Mouse (Mus musculus) WW6 (cell line): ENCODE measurements around the gene Ddx1.

Experiments
- DNase-seq: peaks from one replicate; pipeline ENCODE4 v3.0.0-alpha.2; 2013; ENCODE audit warnings: low read depth, low spot score

Ddx1 gene

GRCm38 (mm10) chr12:13248691-13249572 lies at the start of gene Ddx1:
Ddx1 (minus strand) TSS chr12:13249213.
- peak; percentile 43 for DNase-seq

GRCm38 (mm10) chr12:13293421-13293881 lies 44.4 kb upstream of the Ddx1 start:
- DNase-seq, result no peak

- no peak for DNase-seq
Observed at GRCm38 (mm10) chr12:13291453-13291852, 42.4 kb upstream of the Ddx1 start.

- DNase-seq, result no peak
Observed at GRCm38 (mm10) chr12:13269570-13270390, 20.8 kb upstream of the Ddx1 start.

- DNase-seq, result peak; percentile 50
Observed at GRCm38 (mm10) chr12:13268826-13269449, 19.9 kb upstream of the Ddx1 start, which contains the start of gene Nbas. Nbas (plus strand) TSS chr12:13269133.

GRCm38 (mm10) chr12:13268412-13268811 lies 19.4 kb upstream of the Ddx1 start:
- no peak for DNase-seq

- DNase-seq, result no peak
Observed at GRCm38 (mm10) chr12:13255701-13256100, 6.7 kb upstream of the Ddx1 start.

GRCm38 (mm10) chr12:13255068-13255467 lies 6.1 kb upstream of the Ddx1 start:
- DNase-seq, result no peak

- DNase-seq, result no peak
Observed at GRCm38 (mm10) chr12:13249573-13249919, 533 bp upstream of the Ddx1 start.

- no peak for DNase-seq
Observed at GRCm38 (mm10) chr12:13242453-13242852, 6.6 kb downstream of the Ddx1 start.

GRCm38 (mm10) chr12:13218101-13218514 lies 30.9 kb downstream of the Ddx1 start:
- no peak for DNase-seq

GRCm38 (mm10) chr12:13217568-13217967 lies 31.4 kb downstream of the Ddx1 start:
- no peak for DNase-seq

GRCm38 (mm10) chr12:13216501-13217103 lies 32.4 kb downstream of the Ddx1 start:
- DNase-seq, result no peak

GRCm38 (mm10) chr12:13214345-13215278 lies 34.4 kb downstream of the Ddx1 start:
- DNase-seq, result peak; percentile 56

- no peak for DNase-seq
Observed at GRCm38 (mm10) chr12:13211746-13212482, 37.1 kb downstream of the Ddx1 start.

GRCm38 (mm10) chr12:13209692-13210377 lies 39.2 kb downstream of the Ddx1 start:
- DNase-seq, result no peak

- no peak for DNase-seq
Observed at GRCm38 (mm10) chr12:13208983-13209451, 40.0 kb downstream of the Ddx1 start.

- no peak for DNase-seq
Observed at GRCm38 (mm10) chr12:13208517-13208916, 40.5 kb downstream of the Ddx1 start.

GRCm38 (mm10) chr12:13207099-13207498 lies 41.9 kb downstream of the Ddx1 start:
- DNase-seq, result no peak
